Mouse (Mus musculus) forebrain, embryonic 12.5 days (tissue): Measurements from ENCODE around the gene Celsr1. TPM values are rescaled to one million over a fixed set of nuclear protein-coding genes. Genes with fewer than 3 reads are reported as not detected.

Experiments used
- ATAC-seq: fragments of 200-750 bp; cut with Nextera tagmentation; 2 replicates; pipeline ENCODE4 v1.8.0; 2017; ENCODE audit warnings: moderate TSS enrichment; ENCODE audit not compliant: low FRiP score
- H3K27ac ChIP-seq: fragments of 300-500 bp; sonication (generic); 2 replicates; pipeline ENCODE4 v1.5.1; 2016; ENCODE audit warnings: mild to moderate bottlenecking
- H3K27me3 ChIP-seq: fragments of 300-500 bp; sonication (generic); 2 replicates; pipeline ENCODE4 v1.6.1; 2016; ENCODE audit warnings: mild to moderate bottlenecking
- H3K36me3 ChIP-seq: fragments of 300-500 bp; sonication (generic); replicated peaks from 2 replicates; pipeline ENCODE4 v1.6.1; 2016; ENCODE audit warnings: mild to moderate bottlenecking
- H3K4me1 ChIP-seq: fragments of 300-500 bp; sonication (generic); 2 replicates; pipeline ENCODE4 v1.6.1; 2016
- H3K4me2 ChIP-seq: fragments of 300-500 bp; sonication (generic); 2 replicates; pipeline ENCODE4 v1.6.1; 2016; ENCODE audit warnings: mild to moderate bottlenecking, moderate library complexity
- H3K4me3 ChIP-seq: fragments of 300-500 bp; sonication (generic); replicated peaks from 2 replicates; pipeline ENCODE4 v1.5.1; 2016; ENCODE audit warnings: mild to moderate bottlenecking
- H3K9ac ChIP-seq: fragments of 300-500 bp; sonication (generic); 2 replicates; pipeline ENCODE4 v1.6.1; 2016; ENCODE audit warnings: mild to moderate bottlenecking
- H3K9me3 ChIP-seq: fragments of 300-500 bp; sonication (generic); 2 replicates; pipeline ENCODE4 v1.6.1; 2016
- WGBS: fragments of 180-500 bp; shearing (Covaris S2); methylation state at CpG from one replicate; pipeline ENCODE4 v1.1.7; 2016; 5-methylcytosine and 5-hydroxymethylcytosine counted together
- polyA plus RNA-seq: library from polyadenylated mRNA; unstranded; fragments of >200 nt; fragmentation: Nextera tagmentation; extraction: Ambion mirVana; gene quantifications from 2 replicates; pipeline ENCODE4 v1.2.1, GENCODE M21; 2016

Celsr1 gene
- polyA plus RNA-seq, 1 experiment from 2014 or later = 7.9 TPM

- Histone ChIP-seq H3K4me2 (no peak overlapping the region), H3K4me3 (no peak overlapping the region), H3K4me1 (0 out of 2 replicates have a peak, but pooled peaks cover 2% of the 10 kb centered on the region), H3K9me3 (no peaks in the 10 kb centered on the region), H3K36me3 (no peaks in the 10 kb centered on the region), H3K9ac (no peak overlapping the region), H3K27me3 (0 out of 2 replicates have a peak, but pooled peaks cover 7% of the 10 kb centered on the region), H3K27ac (no peak overlapping the region)
- 92% methylated on average over 10 of the region's 10 CpGs for WGBS
- no peak for ATAC-seq
Observed at GRCm38 (mm10) chr15:86051152-86051551, 17.6 kb upstream of the Celsr1 start.

GRCm38 (mm10) chr15:86050170-86050743 is 16.7 kb upstream of the Celsr1 start:
- no peak overlapping the region for H3K4me3 ChIP-seq
- peaks cover 5% of the 10 kb centered on the region for H3K27me3 ChIP-seq
- H3K4me1 ChIP-seq = 0 out of 2 replicates have a peak, but pooled peaks cover 2% of the 10 kb centered on the region
- WGBS = 81% methylated on average over 4 of the region's 4 CpGs
- no peak overlapping the region for H3K9ac ChIP-seq
- ATAC-seq = no peak
- H3K4me2 ChIP-seq = no peak overlapping the region
- H3K9me3 ChIP-seq = no peaks in the 10 kb centered on the region
- H3K27ac ChIP-seq = no peak overlapping the region
- no peaks in the 10 kb centered on the region for H3K36me3 ChIP-seq

DNA sequence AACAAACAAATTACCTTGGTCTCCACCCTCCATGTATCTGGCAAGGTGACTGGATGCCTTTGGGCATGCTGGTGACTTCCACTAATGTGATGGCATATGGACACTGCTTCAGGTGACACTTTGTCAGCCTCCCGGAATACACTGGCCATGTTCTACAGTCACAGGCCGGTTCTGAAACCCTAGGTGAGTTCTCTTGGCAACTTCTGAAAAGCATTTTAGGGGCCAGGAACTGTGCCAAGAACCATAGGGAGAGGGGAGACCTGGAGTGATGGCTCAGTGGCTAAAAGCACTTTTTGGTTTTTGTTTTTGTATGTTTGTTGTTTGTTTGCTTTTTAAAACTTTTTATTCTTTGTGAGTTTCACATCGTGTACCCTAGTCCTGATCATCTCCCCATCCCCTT is 15.9 kb upstream of the Celsr1 start:
- H3K27ac ChIP-seq = no peak overlapping the region
- no peaks in the 10 kb centered on the region for H3K9me3 ChIP-seq
- no peak for ATAC-seq
- H3K4me1 ChIP-seq = 0 out of 2 replicates have a peak, but pooled peaks cover 2% of the 10 kb centered on the region
- WGBS = 85% methylated on average over 3 of the region's 3 CpGs
- no peak overlapping the region for H3K4me2 ChIP-seq
- H3K36me3 ChIP-seq = no peaks in the 10 kb centered on the region
- no peak overlapping the region for H3K9ac ChIP-seq
- H3K27me3 ChIP-seq = peaks cover 9% of the 10 kb centered on the region
- H3K4me3 ChIP-seq = no peak overlapping the region

DNA sequence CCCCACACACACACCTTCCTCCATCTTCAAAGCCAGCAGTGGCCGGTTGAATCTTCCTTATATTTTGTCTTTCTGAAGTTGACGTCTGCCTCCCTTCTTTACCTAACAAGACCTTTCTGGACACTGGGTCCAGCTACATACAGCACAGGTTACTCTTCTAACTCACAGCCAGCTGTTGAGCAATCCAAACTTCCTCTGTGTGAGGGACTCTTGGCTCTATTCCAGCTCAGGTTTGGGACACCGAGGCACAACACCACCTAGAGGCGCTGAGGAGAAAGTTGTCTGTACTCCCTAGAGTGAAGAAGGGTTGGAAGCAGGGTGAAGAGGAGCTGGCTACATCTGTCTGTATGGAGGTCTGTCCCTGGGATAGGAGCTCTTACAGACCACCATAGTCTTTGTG is 8.8 kb upstream of the Celsr1 start:
- H3K9me3 ChIP-seq = no peaks in the 10 kb centered on the region
- no peak overlapping the region for H3K4me3 ChIP-seq
- peaks cover 28% of the 10 kb centered on the region for H3K27me3 ChIP-seq
- H3K9ac ChIP-seq = no peak overlapping the region
- H3K4me1 ChIP-seq = no peaks in the 10 kb centered on the region
- no peak overlapping the region for H3K27ac ChIP-seq
- H3K36me3 ChIP-seq = no peaks in the 10 kb centered on the region
- H3K4me2 ChIP-seq = no peak overlapping the region
- ATAC-seq = no peak
- WGBS = 52% methylated on average over 4 of the region's 4 CpGs

- no peak overlapping the region for H3K9ac ChIP-seq
- H3K27ac ChIP-seq = no peak overlapping the region
- H3K9me3 ChIP-seq = no peaks in the 10 kb centered on the region
- H3K4me1 ChIP-seq = no peaks in the 10 kb centered on the region
- no peaks in the 10 kb centered on the region for H3K36me3 ChIP-seq
- H3K4me2 ChIP-seq = no peak overlapping the region
- WGBS = 84% methylated on average over 5 of the region's 5 CpGs
- no peak overlapping the region for H3K4me3 ChIP-seq
- no peak for ATAC-seq
- peaks cover 28% of the 10 kb centered on the region for H3K27me3 ChIP-seq
Observed at GRCm38 (mm10) chr15:86041421-86041820, 7.8 kb upstream of the Celsr1 start.

DNA sequence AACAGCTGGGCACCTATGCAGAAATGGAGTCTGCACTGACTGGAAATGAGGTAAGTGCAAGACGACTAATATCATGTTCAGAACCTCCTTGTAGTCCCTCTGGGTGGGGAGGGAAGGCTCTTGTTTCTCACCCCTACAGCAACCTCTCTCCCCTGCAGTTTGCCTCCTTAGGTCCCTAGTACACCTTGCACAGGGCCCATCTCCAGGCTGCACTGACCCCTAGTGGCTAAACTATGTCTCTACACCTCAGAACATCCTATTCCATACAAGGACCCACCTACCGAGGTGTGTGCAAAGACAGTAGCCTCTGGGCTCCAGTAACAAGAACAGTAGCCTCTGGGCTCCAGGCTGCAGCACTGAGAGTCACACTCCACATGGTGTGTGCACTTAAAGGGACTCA is 5.2 kb upstream of the Celsr1 start:
- ATAC-seq = peak; percentile 77
- H3K9me3 ChIP-seq = no peaks in the 10 kb centered on the region
- H3K9ac ChIP-seq = no peak overlapping the region
- WGBS = 0% methylated on average over 2 of the region's 2 CpGs
- H3K36me3 ChIP-seq = no peaks in the 10 kb centered on the region
- H3K4me3 ChIP-seq = no peak overlapping the region
- no peak overlapping the region for H3K27ac ChIP-seq
- H3K4me1 ChIP-seq = peaks cover 14% of the 10 kb centered on the region
- peaks cover 37% of the 10 kb centered on the region for H3K27me3 ChIP-seq
- H3K4me2 ChIP-seq = no peak overlapping the region

DNA sequence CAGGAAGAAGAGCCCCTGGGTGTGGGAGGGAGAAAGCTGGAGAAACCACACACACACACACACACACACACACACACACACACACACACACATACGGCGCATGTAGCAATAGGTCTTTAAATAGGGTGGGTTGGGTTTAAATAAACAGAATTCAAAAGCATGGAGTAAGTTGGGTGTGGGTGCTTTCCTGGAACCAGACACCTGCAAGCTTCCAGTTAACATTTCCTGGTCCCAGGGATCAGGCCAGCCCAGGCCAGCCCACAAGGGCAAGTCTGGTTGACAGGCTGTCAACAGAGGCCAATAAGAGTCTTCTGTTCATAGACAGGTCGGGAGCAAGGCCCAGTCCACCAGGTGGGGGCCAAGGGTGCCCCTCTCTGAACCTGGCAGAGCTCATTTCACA is 2.3 kb upstream of the Celsr1 start:
- no peak for ATAC-seq
- peaks cover 54% of the 10 kb centered on the region for H3K27me3 ChIP-seq
- H3K36me3 ChIP-seq = peaks cover 16% of the 10 kb centered on the region
- no peak overlapping the region for H3K4me3 ChIP-seq
- 68% methylated on average over 3 of the region's 3 CpGs for WGBS
- H3K9me3 ChIP-seq = peaks cover 12% of the 10 kb centered on the region
- peaks cover 30% of the 10 kb centered on the region for H3K4me1 ChIP-seq
- H3K9ac ChIP-seq = no peak overlapping the region
- H3K27ac ChIP-seq = no peak overlapping the region
- H3K4me2 ChIP-seq = no peak overlapping the region

GRCm38 (mm10) chr15:86034781-86035360 is 1.3 kb upstream of the Celsr1 start:
- Histone ChIP-seq H3K27me3 (peaks cover 54% of the 10 kb centered on the region), H3K9me3 (peaks cover 22% of the 10 kb centered on the region), H3K27ac (peak overlapping the region; percentile 77), H3K9ac (peak overlapping the region; percentile 4; the same call in 1 of the 2 replicates), H3K36me3 (peaks cover 26% of the 10 kb centered on the region), H3K4me3 (peak overlapping the region; percentile 59; the same call in 1 of the 2 replicates), H3K4me1 (peaks cover 32% of the 10 kb centered on the region), H3K4me2 (peak overlapping the region; percentile 83)
- 6% methylated on average over 12 of the region's 12 CpGs for WGBS
- ATAC-seq = no peak

DNA sequence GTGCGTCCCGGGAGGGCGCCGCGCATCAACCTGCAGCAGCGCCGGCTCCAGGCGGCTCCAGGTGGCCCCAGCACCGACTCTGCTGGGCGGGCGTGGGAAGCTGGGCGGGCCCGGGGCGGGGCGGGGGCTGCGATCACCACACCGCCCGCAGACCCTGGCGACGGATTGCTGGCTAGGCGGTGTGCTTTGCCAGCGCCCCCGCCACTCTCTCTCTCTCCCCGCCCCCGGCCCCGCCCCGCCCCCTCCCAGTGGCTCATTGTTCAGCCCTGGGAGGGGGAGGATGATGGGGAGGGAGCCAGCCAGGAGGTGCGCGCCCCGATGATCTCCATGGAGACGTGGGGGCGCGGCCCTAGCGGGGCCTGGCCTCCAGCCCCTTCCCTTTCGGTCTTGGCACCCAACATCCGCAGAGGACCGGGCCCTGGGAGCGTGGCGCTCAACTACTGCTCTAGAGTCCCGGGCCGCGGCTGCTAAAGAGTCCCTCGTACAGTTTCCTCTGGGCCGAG is 495 bp upstream of the Celsr1 start:
- Histone ChIP-seq H3K4me1 (peaks cover 35% of the 10 kb centered on the region), H3K9me3 (peaks cover 23% of the 10 kb centered on the region), H3K27ac (peak overlapping the region; percentile 77), H3K4me2 (peak overlapping the region; percentile 83), H3K36me3 (peaks cover 32% of the 10 kb centered on the region), H3K27me3 (peaks cover 46% of the 10 kb centered on the region), H3K9ac (peak overlapping the region; percentile 61), H3K4me3 (peak overlapping the region; percentile 59)
- ATAC-seq = peak; percentile 84
- 1% methylated on average over 35 of the region's 44 CpGs for WGBS

- peaks cover 45% of the 10 kb centered on the region for H3K36me3 ChIP-seq
- peaks cover 43% of the 10 kb centered on the region for H3K4me1 ChIP-seq
- ATAC-seq = peak; percentile 8; the same call in 1 of the 2 replicates
- H3K4me3 ChIP-seq = peak overlapping the region; percentile 59
- peak overlapping the region; percentile 77 for H3K27ac ChIP-seq
- H3K9me3 ChIP-seq = peaks cover 27% of the 10 kb centered on the region
- peaks cover 42% of the 10 kb centered on the region for H3K27me3 ChIP-seq
- peak overlapping the region; percentile 61 for H3K9ac ChIP-seq
- H3K4me2 ChIP-seq = peak overlapping the region; percentile 83
- 1% methylated on average over 38 of the region's 38 CpGs for WGBS
Observed at GRCm38 (mm10) chr15:86032811-86033190, 776 bp downstream of the Celsr1 start.

- H3K36me3 ChIP-seq = peaks cover 53% of the 10 kb centered on the region
- H3K9me3 ChIP-seq = peaks cover 27% of the 10 kb centered on the region
- H3K9ac ChIP-seq = no peak overlapping the region
- peak overlapping the region; percentile 10; the same call in 1 of the 2 replicates for H3K4me3 ChIP-seq
- H3K27me3 ChIP-seq = peaks cover 32% of the 10 kb centered on the region
- peaks cover 40% of the 10 kb centered on the region for H3K4me1 ChIP-seq
- ATAC-seq = no peak
- no peak overlapping the region for H3K27ac ChIP-seq
- peak overlapping the region; percentile 40 for H3K4me2 ChIP-seq
- WGBS = 68% methylated on average over 14 of the region's 14 CpGs
Observed at GRCm38 (mm10) chr15:86029981-86030380, 3.6 kb downstream of the Celsr1 start.

DNA sequence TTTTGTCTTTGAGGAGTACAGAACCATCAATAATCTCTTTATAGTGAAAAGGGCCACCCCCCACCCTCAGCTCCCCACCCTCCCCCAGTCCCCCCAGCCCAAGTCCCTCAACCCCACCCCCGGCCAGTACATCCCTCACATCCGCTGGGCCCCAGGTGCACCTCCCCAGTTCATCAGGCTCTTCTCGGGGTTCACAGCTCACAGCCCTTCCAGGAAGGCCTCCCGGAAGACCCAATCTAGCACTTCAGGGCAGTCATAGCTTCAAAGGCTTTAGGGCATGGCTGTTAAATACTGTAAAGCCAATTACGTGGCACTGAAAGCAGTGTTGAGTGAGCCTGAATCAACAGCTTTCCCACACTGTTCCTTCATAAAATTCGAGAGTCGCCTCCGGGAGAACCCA is 5.7 kb downstream of the Celsr1 start:
- H3K4me1 ChIP-seq = peaks cover 19% of the 10 kb centered on the region
- 86% methylated on average over 8 of the region's 8 CpGs for WGBS
- no peak overlapping the region for H3K27ac ChIP-seq
- ATAC-seq = no peak
- H3K4me2 ChIP-seq = peak overlapping the region; percentile 40; the same call in 1 of the 2 replicates
- peaks cover 57% of the 10 kb centered on the region for H3K36me3 ChIP-seq
- peaks cover 12% of the 10 kb centered on the region for H3K27me3 ChIP-seq
- no peak overlapping the region for H3K4me3 ChIP-seq
- H3K9ac ChIP-seq = no peak overlapping the region
- H3K9me3 ChIP-seq = peaks cover 27% of the 10 kb centered on the region
